In the genomic region with DNA sequence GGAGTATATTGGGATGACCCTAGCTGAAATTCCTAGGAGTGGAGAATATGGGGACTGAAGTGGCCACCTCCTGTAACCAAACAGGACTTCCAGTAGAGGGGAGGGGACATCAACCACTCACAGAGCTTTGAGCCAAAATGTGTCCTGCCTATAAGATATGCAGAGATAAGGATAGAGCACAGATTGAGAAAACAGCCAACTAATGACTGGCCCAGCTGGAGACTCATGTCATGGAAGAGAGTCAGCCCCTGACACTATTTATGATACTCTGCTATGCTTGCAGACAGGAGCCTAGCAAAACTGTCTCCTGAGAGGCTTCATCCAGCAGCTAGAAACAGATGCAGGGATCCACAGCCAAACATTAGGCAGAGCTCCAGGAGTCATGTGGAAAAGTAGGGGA, we compare ENCODE assay signal across 21 mouse cellular contexts.
DNase-seq lines count a peak whose midpoint lies in the region; ATAC-seq and TF ChIP-seq lines count a peak whose summit lies in the region.
"Had no signal": no experiment of that assay in that cellular context is flagged by ENCODE, and none has a peak within 500 bp of the region (broad histone marks: within the 10 kb centered on the region; RNA-seq: fewer than 3 reads in every experiment).

No protein-coding gene starts in this region.

- no peaks in the 10 kb centered on the region for H3K36me3 ChIP-seq in lung, postnatal 0 days (ENCODE audit: insufficient read depth, low read length)
- H3K36me3 ChIP-seq: embryonic facial prominence, embryonic 12.5 days; forebrain, embryonic 15.5 days; G1E; heart, embryonic 12.5 days; hindbrain, embryonic 10.5 days; intestine, embryonic 15.5 days had no signal

- H3K27me3 ChIP-seq in lung, postnatal 0 days (replicated peaks; ENCODE audit: insufficient read depth, low read length), result no peaks in the 10 kb centered on the region
- H3K27me3 ChIP-seq: embryonic facial prominence, embryonic 12.5 days; forebrain, embryonic 15.5 days; heart, embryonic 12.5 days; intestine, embryonic 15.5 days had no signal

- TF ChIP-seq CTCF in lung, postnatal 0 days (IDR thresholded peaks at IDR 0.05), result no peak

- H3K4me1 ChIP-seq in lung, postnatal 0 days (ENCODE audit: insufficient read depth, low read depth, low read length), result peaks cover 2% of the 10 kb centered on the region; the same call in 1 of the 2 replicates
- H3K4me1 ChIP-seq: embryonic facial prominence, embryonic 12.5 days; forebrain, embryonic 15.5 days; hindbrain, embryonic 10.5 days; intestine, embryonic 15.5 days had no signal

- H3K4me3 ChIP-seq in lung, postnatal 0 days (ENCODE audit: low read depth, low read length), result no peak overlapping the region
- H3K4me3 ChIP-seq: embryonic facial prominence, embryonic 12.5 days; forebrain, embryonic 15.5 days; heart, adult 2 months; heart, embryonic 12.5 days; hindbrain, embryonic 10.5 days; intestine, embryonic 15.5 days had no signal

- peak; percentile 25; the same call in 1 of the 2 replicates for ATAC-seq in lung, postnatal 0 days
- ATAC-seq: CD4-positive, CD25-positive, alpha-beta regulatory T cell, adult 4 months; forebrain, embryonic 15.5 days; intestine, embryonic 15.5 days had no signal

- no peak overlapping the region for H3K4me2 ChIP-seq in lung, postnatal 0 days (replicated peaks; ENCODE audit: low read depth, low read length)
- H3K4me2 ChIP-seq: embryonic facial prominence, embryonic 12.5 days; forebrain, embryonic 15.5 days; heart, embryonic 12.5 days; hindbrain, embryonic 14.5 days; intestine, embryonic 15.5 days had no signal

- no peak for TF ChIP-seq EP300 in lung, postnatal 0 days (IDR thresholded peaks at IDR 0.05)

- H3K9me3 ChIP-seq in lung, postnatal 0 days (ENCODE audit: low read length), result no peaks in the 10 kb centered on the region
- H3K9me3 ChIP-seq: embryonic facial prominence, embryonic 12.5 days; forebrain, embryonic 15.5 days; G1E; heart, embryonic 12.5 days; hindbrain, embryonic 10.5 days; intestine, embryonic 15.5 days had no signal

- DNase-seq in gastrocnemius, postnatal 14 days, result peak; percentile 9
- no peak for DNase-seq in gastrocnemius, postnatal 10 days
- peak; percentile 5 to 13 for DNase-seq in heart, postnatal 14 days
- no peak for DNase-seq in heart, adult 8-10 months (ENCODE audit: low spot score)
- DNase-seq in lung, postnatal 0 days (ENCODE audit: low spot score), result peak; percentile 21
- no peak for DNase-seq in lung, adult 18-20 months
- DNase-seq in right cerebral cortex, postnatal 14 days, result no peak
- DNase-seq: adrenal gland, postnatal 14 days; B cell, adult 2 months; cerebellum, adult 11-12 months; cerebellum, adult 9-10 months; cerebellum, postnatal 25 days had no signal

- H3K9ac ChIP-seq in lung, postnatal 0 days (replicated peaks; ENCODE audit: low read depth), result no peak overlapping the region
- H3K9ac ChIP-seq: embryonic facial prominence, embryonic 12.5 days; forebrain, embryonic 15.5 days; heart, embryonic 12.5 days; hindbrain, embryonic 14.5 days; intestine, embryonic 15.5 days had no signal

- intact Hi-C loops in gastrocnemius, postnatal 14 days (cut with DNase I; ENCODE audit: low total_unique reads), result no loop called here
- intact Hi-C loops in heart, postnatal 14 days (cut with DNase I), result no loop called here

- no peak overlapping the region for H3K27ac ChIP-seq in lung, postnatal 0 days (ENCODE audit: low read length)
- H3K27ac ChIP-seq: embryonic facial prominence, embryonic 12.5 days; forebrain, embryonic 15.5 days; heart, adult 2 months; hindbrain, embryonic 10.5 days; hindbrain, embryonic 14.5 days; intestine, embryonic 15.5 days had no signal

Comparison
In these comparisons a context has a peak if more than half of its experiments do, and no peak if none do; other contexts are left out.
1. DNase-seq: peak in gastrocnemius, postnatal 14 days (single experiment), heart, postnatal 14 days (2 of 2) and lung, postnatal 0 days (single experiment); none in gastrocnemius, postnatal 10 days (single experiment), heart, adult 8-10 months (single experiment), lung, adult 18-20 months (0 of 2) and right cerebral cortex, postnatal 14 days (single experiment).